Mouse (Mus musculus): ENCODE results near the gene Slc30a9.
A peak's percentile ranks its signal among the peaks of the same experiment; 100 is the strongest.

Slc30a9 gene

GRCm38 (mm10) chr5:67306698-67307521 is at the start of gene Slc30a9:
Gene Slc30a9, plus strand, starts transcription at chr5:67306955.
- DNase-seq, result peak; percentile 93

- DNase-seq, result no peak
Measured at GRCm38 (mm10) chr5:67258473-67258872, 48.3 kb upstream of the Slc30a9 start.

- DNase-seq, result no peak
Measured at GRCm38 (mm10) chr5:67260159-67260530, 46.6 kb upstream of the Slc30a9 start.

GRCm38 (mm10) chr5:67260531-67261371 is 46.0 kb upstream of the Slc30a9 start, which contains the start of gene Tmem33:
Gene Tmem33, plus strand, starts transcription at chr5:67260565.
- DNase-seq, result peak; percentile 91

- no peak for DNase-seq
Measured at GRCm38 (mm10) chr5:67262964-67263363, 43.8 kb upstream of the Slc30a9 start.

GRCm38 (mm10) chr5:67266106-67266505 is 40.6 kb upstream of the Slc30a9 start:
- DNase-seq, result no peak

GRCm38 (mm10) chr5:67269309-67269708 is 37.4 kb upstream of the Slc30a9 start:
- no peak for DNase-seq

GRCm38 (mm10) chr5:67279407-67279806 is 27.3 kb upstream of the Slc30a9 start:
- no peak for DNase-seq

- no peak for DNase-seq
Measured at GRCm38 (mm10) chr5:67279840-67280239, 26.9 kb upstream of the Slc30a9 start.

GRCm38 (mm10) chr5:67280400-67280799 is 26.4 kb upstream of the Slc30a9 start:
- no peak for DNase-seq

- no peak for DNase-seq
Measured at GRCm38 (mm10) chr5:67295029-67295428, 11.7 kb upstream of the Slc30a9 start.

- no peak for DNase-seq
Measured at GRCm38 (mm10) chr5:67295682-67296081, 11.1 kb upstream of the Slc30a9 start.

GRCm38 (mm10) chr5:67296171-67296570 is 10.6 kb upstream of the Slc30a9 start:
- no peak for DNase-seq

- no peak for DNase-seq
Measured at GRCm38 (mm10) chr5:67297026-67297813, 9.5 kb upstream of the Slc30a9 start.

- DNase-seq, result peak; percentile 16
Measured at GRCm38 (mm10) chr5:67299847-67300412, 6.8 kb upstream of the Slc30a9 start.

GRCm38 (mm10) chr5:67300926-67301597 is 5.7 kb upstream of the Slc30a9 start:
- no peak for DNase-seq

- DNase-seq, result no peak
Measured at GRCm38 (mm10) chr5:67301722-67302331, 4.9 kb upstream of the Slc30a9 start.

- no peak for DNase-seq
Measured at GRCm38 (mm10) chr5:67303816-67304215, 2.9 kb upstream of the Slc30a9 start.

GRCm38 (mm10) chr5:67307659-67308222 is 986 bp downstream of the Slc30a9 start:
- no peak for DNase-seq

GRCm38 (mm10) chr5:67311811-67312521 is 5.2 kb downstream of the Slc30a9 start:
- DNase-seq, result no peak

GRCm38 (mm10) chr5:67312522-67312851 is 5.7 kb downstream of the Slc30a9 start:
- DNase-seq, result no peak

Data from thymus, postnatal 14 days (tissue).